Mouse (Mus musculus): ENCODE measurements around the gene Cops7b. TPM values are rescaled to one million over a fixed set of nuclear protein-coding genes. Genes with fewer than 3 reads are reported as not detected.
A peak's percentile ranks its signal among the peaks of the same experiment; 100 is the strongest.

The Cops7b gene
- polyA plus RNA-seq, 1 experiment: 29.8 TPM

DNA sequence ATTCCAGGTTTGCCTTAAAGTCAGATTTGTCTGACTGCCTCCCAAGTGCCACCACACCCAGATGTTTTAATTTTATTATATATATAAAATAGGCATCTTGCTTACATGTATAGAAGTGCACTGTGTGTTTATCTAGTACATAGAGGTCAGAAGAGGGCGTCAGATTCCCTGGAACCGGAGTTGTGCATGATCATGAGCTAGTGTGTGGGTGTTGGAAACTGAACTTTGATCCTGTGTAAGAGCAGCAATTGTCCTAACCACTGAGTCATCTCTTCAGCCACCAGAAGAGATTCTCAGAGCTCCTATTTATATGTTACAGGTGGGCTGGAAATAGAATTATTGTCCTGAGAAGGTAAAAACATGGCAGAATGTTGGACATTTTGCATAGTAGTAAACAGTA, 17.4 kb downstream of the Cops7b start:
- Histone ChIP-seq H3K4me3 (replicated peaks; ENCODE audit: insufficient read depth, low read depth, low read length) (no peak overlapping the region), H3K27me3 (ENCODE audit: control insufficient read depth, insufficient read depth, low read length) (no peaks in the 10 kb centered on the region), H3K27ac (ENCODE audit: insufficient read depth, low read length) (no peak overlapping the region), H3K4me1 (ENCODE audit: control insufficient read depth, insufficient read depth, low read length) (no peaks in the 10 kb centered on the region)
- TF ChIP-seq POLR2A (IDR thresholded peaks at IDR 0.05; ENCODE audit: borderline replicate concordance, insufficient read depth, low read length) (no peak), CTCF (IDR thresholded peaks at IDR 0.05; ENCODE audit: borderline replicate concordance, insufficient read depth, low read depth, low read length) (no peak)
- no peak for DNase-seq
- WGBS: 93% methylated on average over 2 of the region's 2 CpGs

DNA sequence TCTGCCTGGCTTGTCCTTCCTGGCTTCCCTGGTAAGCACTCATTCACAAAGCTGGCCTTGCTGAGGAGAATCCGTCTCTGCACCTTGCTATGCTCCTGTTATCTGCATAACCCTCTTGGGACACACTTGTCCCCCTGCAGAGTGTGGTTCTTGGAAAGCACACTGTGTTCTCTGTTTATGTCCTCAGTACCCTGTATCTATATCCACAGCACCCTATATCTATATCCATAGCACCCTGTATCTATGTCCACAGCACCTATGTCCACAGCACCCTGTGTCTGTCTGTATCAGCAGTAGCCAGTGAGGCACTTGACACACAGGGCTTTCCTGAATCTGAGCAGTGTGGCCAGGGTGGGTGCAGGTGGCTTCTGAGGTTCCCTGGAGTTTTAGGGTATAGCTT, 28.2 kb downstream of the Cops7b start:
- Histone ChIP-seq H3K27ac (ENCODE audit: insufficient read depth, low read length) (no peak overlapping the region), H3K27me3 (ENCODE audit: control insufficient read depth, insufficient read depth, low read length) (no peaks in the 10 kb centered on the region), H3K4me1 (ENCODE audit: control insufficient read depth, insufficient read depth, low read length) (no peaks in the 10 kb centered on the region), H3K4me3 (replicated peaks; ENCODE audit: insufficient read depth, low read depth, low read length) (no peak overlapping the region)
- 83% methylated on average over 1 of the region's 1 CpGs for WGBS
- DNase-seq: no peak
- TF ChIP-seq CTCF (IDR thresholded peaks at IDR 0.05; ENCODE audit: borderline replicate concordance, insufficient read depth, low read depth, low read length) (no peak), POLR2A (IDR thresholded peaks at IDR 0.05; ENCODE audit: borderline replicate concordance, insufficient read depth, low read length) (no peak)

DNA sequence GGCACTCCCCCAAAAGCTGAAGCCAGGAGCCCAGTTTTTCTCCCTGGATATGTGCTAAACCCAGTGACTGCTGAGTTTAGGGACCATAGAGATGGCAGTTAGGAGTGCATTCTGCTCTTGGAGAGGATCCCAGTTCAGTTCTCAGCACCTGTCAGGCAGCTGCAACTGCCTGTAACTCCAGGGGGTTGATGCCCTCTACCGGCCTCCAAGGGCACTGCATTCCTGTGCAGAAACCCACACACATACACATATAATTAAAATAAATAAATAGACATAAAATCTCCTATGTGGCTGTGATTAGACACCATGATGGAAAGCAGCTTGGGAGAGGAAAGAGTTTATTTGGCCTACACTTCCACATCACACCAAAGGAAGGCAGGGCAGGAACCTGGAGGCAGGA, 29.4 kb downstream of the Cops7b start:
- Histone ChIP-seq H3K27ac (ENCODE audit: insufficient read depth, low read length) (no peak overlapping the region), H3K27me3 (ENCODE audit: control insufficient read depth, insufficient read depth, low read length) (no peaks in the 10 kb centered on the region), H3K4me1 (ENCODE audit: control insufficient read depth, insufficient read depth, low read length) (no peaks in the 10 kb centered on the region), H3K4me3 (replicated peaks; ENCODE audit: insufficient read depth, low read depth, low read length) (no peak overlapping the region)
- WGBS: 26% methylated on average over 1 of the region's 1 CpGs
- TF ChIP-seq POLR2A (IDR thresholded peaks at IDR 0.05; ENCODE audit: borderline replicate concordance, insufficient read depth, low read length) (no peak), CTCF (IDR thresholded peaks at IDR 0.05; ENCODE audit: borderline replicate concordance, insufficient read depth, low read depth, low read length) (no peak)
- DNase-seq: no peak

DNA sequence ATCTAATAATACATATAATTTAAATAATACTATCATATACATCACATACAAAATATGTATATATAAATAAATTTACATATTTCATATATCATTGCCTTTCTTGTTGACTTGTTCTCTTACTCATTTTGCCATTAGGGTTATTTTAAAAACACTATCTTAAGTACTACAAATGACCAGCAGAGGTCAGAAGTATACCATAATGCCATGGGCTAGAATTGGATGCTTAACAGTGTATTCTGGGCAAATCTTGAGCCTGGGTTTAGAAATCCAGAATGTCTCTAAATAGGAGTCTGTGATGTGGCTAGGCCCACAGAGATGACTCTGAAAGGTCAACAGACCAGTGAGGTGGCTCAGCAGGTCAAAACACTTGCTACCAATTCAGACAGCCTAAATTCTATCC, 31.6 kb downstream of the Cops7b start:
- no peak for TF ChIP-seq POLR2A (IDR thresholded peaks at IDR 0.05; ENCODE audit: borderline replicate concordance, insufficient read depth, low read length)
- peak; percentile 7; the same call in 1 of the 2 replicates for TF ChIP-seq CTCF (IDR thresholded peaks at IDR 0.05; ENCODE audit: borderline replicate concordance, insufficient read depth, low read depth, low read length)
- Histone ChIP-seq H3K4me3 (replicated peaks; ENCODE audit: insufficient read depth, low read depth, low read length) (no peak overlapping the region), H3K4me1 (ENCODE audit: control insufficient read depth, insufficient read depth, low read length) (no peaks in the 10 kb centered on the region), H3K27ac (ENCODE audit: insufficient read depth, low read length) (no peak overlapping the region), H3K27me3 (ENCODE audit: control insufficient read depth, insufficient read depth, low read length) (no peaks in the 10 kb centered on the region)
- DNase-seq: no peak

DNA sequence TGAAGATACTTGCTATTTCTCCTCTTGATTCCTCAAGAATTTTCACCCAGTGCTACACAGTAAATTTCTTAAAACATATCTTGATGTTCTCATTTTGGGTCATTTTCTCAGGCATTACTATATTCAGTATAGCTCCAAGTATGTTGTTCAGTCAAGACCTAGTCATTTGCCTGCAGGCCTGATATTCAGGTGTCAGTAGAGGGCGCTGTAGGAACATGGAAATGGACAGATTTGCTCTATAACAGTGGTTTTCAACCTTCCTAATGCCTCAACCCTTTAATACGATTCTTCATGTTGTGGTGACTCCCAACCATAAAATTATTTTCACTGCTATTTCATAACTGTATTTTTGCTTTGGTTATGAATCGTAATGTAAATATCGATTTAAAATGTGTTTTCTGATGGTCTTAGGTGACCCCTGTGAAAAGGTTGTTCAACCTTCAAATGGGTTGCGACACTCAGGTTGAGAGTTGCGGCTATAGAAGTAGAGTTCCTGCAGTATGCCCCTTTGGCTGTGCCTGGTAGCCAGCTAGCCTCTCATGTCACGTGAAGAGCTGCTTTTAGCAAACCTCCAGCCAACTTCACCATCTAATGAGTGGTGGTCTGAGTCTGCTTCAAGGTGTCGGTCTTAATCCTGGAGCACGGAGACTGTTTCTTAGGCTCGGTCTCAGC, 35.9 kb downstream of the Cops7b start:
- peak; percentile 40 to 50 for DNase-seq
- H3K27ac ChIP-seq (ENCODE audit: insufficient read depth, low read length): no peak overlapping the region
- H3K27me3 ChIP-seq (ENCODE audit: control insufficient read depth, insufficient read depth, low read length): no peaks in the 10 kb centered on the region
- H3K4me3 ChIP-seq (replicated peaks; ENCODE audit: insufficient read depth, low read depth, low read length): no peak overlapping the region
- 62% methylated on average over 10 of the region's 10 CpGs for WGBS
- TF ChIP-seq POLR2A (IDR thresholded peaks at IDR 0.05; ENCODE audit: borderline replicate concordance, insufficient read depth, low read length) (no peak), CTCF (IDR thresholded peaks at IDR 0.05; ENCODE audit: borderline replicate concordance, insufficient read depth, low read depth, low read length) (peak; percentile 50; the same call in 1 of the 2 replicates)
- H3K4me1 ChIP-seq (ENCODE audit: control insufficient read depth, insufficient read depth, low read length): no peaks in the 10 kb centered on the region

DNA sequence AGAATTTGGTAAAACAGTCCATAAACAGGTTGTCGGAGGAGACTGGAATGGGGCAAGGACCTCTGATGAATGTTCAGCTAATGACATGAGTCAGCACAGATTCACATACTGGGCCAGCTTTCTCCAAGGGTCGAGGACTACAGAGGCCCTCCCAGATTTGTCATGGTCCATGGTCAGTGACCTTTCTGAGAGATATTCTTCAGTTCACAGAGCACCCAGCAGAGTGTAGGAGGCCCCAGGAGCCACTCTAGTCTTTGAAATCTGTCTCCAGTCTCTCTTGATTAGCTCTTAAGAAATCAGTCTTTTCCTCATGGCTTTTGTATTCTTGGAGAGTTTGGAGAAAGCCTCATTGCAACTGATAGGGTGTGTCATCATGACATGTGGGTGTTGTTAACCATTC, 39.6 kb downstream of the Cops7b start:
- no peak for DNase-seq
- Histone ChIP-seq H3K4me3 (replicated peaks; ENCODE audit: insufficient read depth, low read depth, low read length) (no peak overlapping the region), H3K4me1 (ENCODE audit: control insufficient read depth, insufficient read depth, low read length) (no peaks in the 10 kb centered on the region), H3K27me3 (ENCODE audit: control insufficient read depth, insufficient read depth, low read length) (no peaks in the 10 kb centered on the region), H3K27ac (ENCODE audit: insufficient read depth, low read length) (no peak overlapping the region)
- 50% methylated on average over 2 of the region's 2 CpGs for WGBS
- TF ChIP-seq POLR2A (IDR thresholded peaks at IDR 0.05; ENCODE audit: borderline replicate concordance, insufficient read depth, low read length): no peak
- no peak for TF ChIP-seq CTCF (IDR thresholded peaks at IDR 0.05; ENCODE audit: borderline replicate concordance, insufficient read depth, low read depth, low read length)

DNA sequence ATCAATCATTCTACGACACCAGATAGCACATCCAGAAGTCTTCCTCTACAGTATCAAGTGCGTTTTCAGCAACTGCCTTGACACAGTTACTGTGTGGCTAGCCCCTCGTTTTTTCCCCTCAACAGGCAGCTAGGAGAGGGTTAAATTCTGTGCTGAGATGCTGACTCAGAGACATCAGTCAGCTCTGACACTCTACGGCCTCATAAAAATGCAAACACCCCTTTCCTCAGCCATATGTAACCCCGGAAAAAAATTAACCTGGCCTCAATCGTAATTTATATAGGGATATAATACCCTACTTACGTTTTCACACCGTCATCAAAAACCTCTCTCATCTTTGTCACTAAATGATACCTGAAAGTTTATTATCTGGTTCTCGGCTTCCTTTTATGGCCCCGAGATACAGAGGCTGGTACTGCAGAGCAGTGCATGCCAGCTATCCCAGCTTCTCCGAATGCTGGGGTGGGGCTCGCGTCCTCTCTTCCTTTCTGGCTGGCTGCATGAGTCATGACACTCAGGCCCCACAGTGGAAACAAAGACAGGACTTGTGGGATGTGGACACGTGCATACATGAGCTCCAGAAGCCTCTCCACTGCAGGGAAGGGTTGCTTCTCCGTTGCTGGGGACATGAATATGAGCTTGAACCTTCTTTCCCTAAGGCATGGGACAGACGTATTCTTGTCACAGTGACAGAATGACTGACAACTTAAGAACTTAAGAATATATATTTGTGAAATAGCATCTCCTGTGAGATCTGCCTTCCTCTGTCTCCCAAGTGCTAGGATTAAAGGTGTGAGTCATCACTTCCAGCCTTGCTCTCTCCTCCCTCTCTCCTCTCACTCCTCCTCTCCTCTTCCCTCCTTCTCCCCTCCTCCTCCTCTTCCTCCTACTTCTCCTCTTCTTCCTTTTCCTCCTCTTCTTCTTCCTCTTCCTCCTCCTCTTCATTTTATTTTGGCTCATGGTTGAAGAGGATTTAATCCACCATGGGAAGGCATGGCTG, 40.6 kb downstream of the Cops7b start:
- DNase-seq: no peak
- Histone ChIP-seq H3K4me1 (ENCODE audit: control insufficient read depth, insufficient read depth, low read length) (no peaks in the 10 kb centered on the region), H3K27me3 (ENCODE audit: control insufficient read depth, insufficient read depth, low read length) (no peaks in the 10 kb centered on the region), H3K27ac (ENCODE audit: insufficient read depth, low read length) (no peak overlapping the region), H3K4me3 (replicated peaks; ENCODE audit: insufficient read depth, low read depth, low read length) (no peak overlapping the region)
- no peak for TF ChIP-seq POLR2A (IDR thresholded peaks at IDR 0.05; ENCODE audit: borderline replicate concordance, insufficient read depth, low read length)
- no peak for TF ChIP-seq CTCF (IDR thresholded peaks at IDR 0.05; ENCODE audit: borderline replicate concordance, insufficient read depth, low read depth, low read length)
- WGBS: 70% methylated on average over 16 of the region's 16 CpGs
